Mouse (Mus musculus): ENCODE results near the gene Pon2.

DNA sequence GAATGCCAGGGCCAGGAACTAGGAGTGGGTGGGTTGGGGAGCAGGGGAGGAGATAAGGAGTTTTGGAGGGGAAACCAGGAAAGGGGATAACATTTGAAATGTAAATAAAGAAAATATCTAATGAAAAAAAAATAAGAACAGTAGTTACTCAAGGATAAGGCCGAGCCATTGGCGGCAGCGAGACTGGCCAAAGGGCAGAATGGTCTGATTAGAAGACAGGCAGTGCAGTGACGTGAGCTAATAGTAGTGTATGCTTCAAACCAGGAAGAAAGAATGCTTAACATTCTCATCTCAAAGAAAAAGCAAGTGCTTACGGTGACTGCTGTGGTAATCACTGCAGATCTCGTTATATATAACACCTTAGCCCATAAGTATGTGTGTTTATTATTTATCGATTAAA, 2.2 kb downstream of the Pon2 start:
- no peak for TF ChIP-seq FLI1 (IDR thresholded peaks at IDR 0.05; ENCODE audit: low read length)
- TF ChIP-seq GATA1 (IDR thresholded peaks at IDR 0.05; ENCODE audit: borderline replicate concordance, low read length), result no peak

All from megakaryocyte, embryonic 14.5 days (primary cell).